Mouse (Mus musculus) fibroblast of lung, adult 2 months (primary cell): Measurements from ENCODE around the gene Uba6.

ENCODE experiments used
- DNase-seq: peaks from one replicate; pipeline ENCODE4 v3.0.0-alpha.2; 2011; ENCODE audit warnings: low read depth

The Uba6 gene

GRCm38 (mm10) chr5:86072756-86073386 is 99.7 kb downstream of the Uba6 start:
- DNase-seq: no peak

- DNase-seq: no peak
These were observed 101.1 kb downstream of the Uba6 start, which contains the start of gene Stap1 for GRCm38 (mm10) chr5:86071538-86071937. Stap1 (plus strand) TSS chr5:86071746.

DNA sequence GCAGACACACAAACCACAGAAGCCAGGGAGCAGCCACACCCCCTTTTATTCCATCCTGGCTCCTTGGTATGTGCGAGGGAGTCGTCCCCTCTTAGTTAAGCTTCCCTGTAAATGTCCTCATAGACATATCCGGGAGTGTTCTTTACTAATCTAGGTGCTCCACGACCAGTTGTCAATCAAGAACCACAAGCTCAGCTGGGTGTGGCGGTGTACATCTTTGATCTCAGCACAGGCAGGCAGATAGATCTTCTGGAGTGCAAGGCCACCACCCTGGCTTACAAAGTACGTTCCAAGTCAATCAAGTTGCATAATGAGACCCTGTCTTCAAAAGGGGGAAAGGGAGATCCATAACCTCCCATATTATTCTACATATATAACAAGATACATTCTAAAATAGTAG is 103.5 kb downstream of the Uba6 start:
- no peak for DNase-seq

DNA sequence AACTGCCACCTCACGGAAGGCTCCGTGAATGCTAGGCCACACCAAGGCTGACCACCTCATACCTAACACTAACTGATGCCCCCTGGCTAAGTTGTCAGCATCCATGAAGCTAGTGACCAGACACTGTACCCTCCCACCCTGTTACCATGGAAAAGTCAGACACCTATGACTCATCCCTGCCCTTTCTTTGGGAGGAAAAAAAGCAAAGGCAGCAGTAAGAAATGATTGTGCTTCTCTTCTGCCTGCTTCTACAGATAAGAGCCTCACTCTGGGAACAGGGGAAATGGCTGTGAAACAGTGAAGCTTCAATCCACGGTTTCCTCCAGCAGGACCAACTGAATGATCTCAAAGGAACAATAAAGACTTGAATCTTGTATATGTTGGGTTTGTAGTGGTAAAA is 104.2 kb downstream of the Uba6 start:
- DNase-seq: no peak

- DNase-seq: peak; percentile 86
These were observed 106.1 kb downstream of the Uba6 start for GRCm38 (mm10) chr5:86066551-86066929.

GRCm38 (mm10) chr5:86065876-86066550 is 106.6 kb downstream of the Uba6 start:
- peak; percentile 18 for DNase-seq

- peak; percentile 95 for DNase-seq
These were observed 107.3 kb downstream of the Uba6 start, which contains the start of gene Cenpc1 for GRCm38 (mm10) chr5:86065101-86065875. Cenpc1 (minus strand) TSS chr5:86065583.

GRCm38 (mm10) chr5:86063501-86063900 is 109.1 kb downstream of the Uba6 start:
- DNase-seq: no peak
